29 mouse cellular contexts compared by ENCODE assay signal in the genomic region with DNA sequence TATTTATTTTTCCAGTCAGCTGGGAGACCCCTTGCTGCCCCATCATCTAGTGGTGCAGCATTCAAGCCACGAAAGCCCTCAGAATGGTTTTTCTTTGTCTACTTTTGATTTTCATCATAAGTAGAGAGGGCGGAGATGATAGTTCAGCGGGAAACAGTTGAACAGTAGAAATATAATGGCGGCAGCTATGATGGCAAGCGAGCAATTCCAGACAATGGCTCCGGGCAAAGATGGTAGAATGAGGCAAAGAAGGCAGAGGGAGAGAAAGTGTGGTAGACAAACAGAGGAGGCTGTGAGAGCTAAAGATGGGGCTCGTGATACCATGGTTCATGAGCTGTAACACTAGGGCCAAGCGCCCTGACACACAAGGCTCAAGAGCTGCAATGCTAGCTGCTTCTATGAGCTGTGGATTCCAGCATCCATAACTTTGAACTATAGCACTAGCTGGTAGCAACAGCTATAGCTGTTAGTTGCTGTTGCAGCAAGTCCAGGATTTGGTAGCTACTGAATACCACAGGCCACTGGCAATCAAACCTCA. TPM values are rescaled to one million over a fixed set of nuclear protein-coding genes. Genes with fewer than 3 reads are reported as not detected.
"Had no signal": no experiment of that assay in that cellular context is flagged by ENCODE, and none has a peak within 500 bp of the region (broad histone marks: within the 10 kb centered on the region; RNA-seq: fewer than 3 reads in every experiment).

No protein-coding gene starts in this region.

- ATAC-seq: hindbrain, embryonic 16.5 days; inflammation-experienced regulatory T-cells, adult 6 months had no signal

- H3K4me1 ChIP-seq: heart, embryonic 10.5 days; heart, embryonic 12.5 days; hindbrain, embryonic 10.5 days; hindbrain, embryonic 12.5 days; limb, embryonic 10.5 days; limb, embryonic 12.5 days; liver, embryonic 15.5 days had no signal

- H3K4me3 ChIP-seq: gastrocnemius, adult 2 months; heart, embryonic 10.5 days; heart, embryonic 12.5 days; hindbrain, embryonic 10.5 days; hindbrain, embryonic 12.5 days; layer of hippocampus, adult 2 months; left cerebral cortex, adult 2 months; limb, embryonic 10.5 days; limb, embryonic 12.5 days; liver, embryonic 13.5 days; liver, embryonic 15.5 days had no signal

- H3K27me3 ChIP-seq: heart, embryonic 12.5 days; hindbrain, embryonic 12.5 days; limb, embryonic 12.5 days; liver, embryonic 13.5 days; liver, embryonic 15.5 days had no signal

- H3K9me3 ChIP-seq: heart, embryonic 10.5 days; hindbrain, embryonic 10.5 days; hindbrain, embryonic 12.5 days; limb, embryonic 10.5 days; limb, embryonic 12.5 days; liver, embryonic 13.5 days; liver, embryonic 15.5 days had no signal

- DNase-seq: gastrocnemius, adult 2 months; gastrocnemius, postnatal 10 days; gastrocnemius, postnatal 25 days; heart, adult 18-20 months; heart, postnatal 10 days; heart, postnatal 4 days; kidney, adult 18-20 months; kidney, adult 8-10 months; kidney, postnatal 10 days; kidney, postnatal 25 days; kidney, postnatal 4 days; liver; liver, embryonic 13.5 days had no signal

- H3K36me3 ChIP-seq: heart, embryonic 10.5 days; heart, embryonic 12.5 days; hindbrain, embryonic 10.5 days; hindbrain, embryonic 12.5 days; limb, embryonic 10.5 days; limb, embryonic 12.5 days; liver, embryonic 13.5 days; liver, embryonic 15.5 days had no signal

- H3K27ac ChIP-seq: gastrocnemius, adult 2 months; heart, embryonic 10.5 days; hindbrain, embryonic 10.5 days; hindbrain, embryonic 12.5 days; hindbrain, embryonic 14.5 days; layer of hippocampus, adult 2 months; left cerebral cortex, adult 2 months; limb, embryonic 10.5 days; limb, embryonic 12.5 days; liver, embryonic 13.5 days; liver, embryonic 15.5 days had no signal

- H3K9ac ChIP-seq: heart, embryonic 12.5 days; hindbrain, embryonic 12.5 days; hindbrain, embryonic 14.5 days; limb, embryonic 12.5 days; liver, embryonic 13.5 days; liver, embryonic 15.5 days had no signal

- H3K4me2 ChIP-seq: heart, embryonic 12.5 days; hindbrain, embryonic 12.5 days; hindbrain, embryonic 14.5 days; limb, embryonic 12.5 days; liver, embryonic 11.5 days; liver, embryonic 15.5 days had no signal

RNA-seq across cellular contexts. Expression of a gene that starts 13.9 kb away (rescaled TPM):
- total RNA-seq: gastrocnemius, adult 2 months; granulocyte monocyte progenitor cell, adult 5-6 weeks; heart, adult 8-10 months; heart, postnatal 25 days; layer of hippocampus, adult 2 months had no signal
- polyA plus RNA-seq: inflammation-experienced regulatory T-cells, adult 6 months had no signal
